Mouse (Mus musculus) macrophage (primary cell): ENCODE measurements around the gene Sly. TPM values are rescaled to one million over a fixed set of nuclear protein-coding genes. Genes with fewer than 3 reads are reported as not detected.
"Not testable (repeated sequence)": the region's sequence is repeated elsewhere in the genome, so short reads cannot be mapped to it uniquely, and the experiment has no call there.

Experiments
- H3K27ac ChIP-seq: fragments of 350-480 bp; formaldehyde crosslinking; 2 replicates; pipeline ENCODE4 v1.9.0; 2021
- H3K36me3 ChIP-seq: fragments of 350-480 bp; formaldehyde crosslinking; 2 replicates; pipeline ENCODE4 v1.9.0; 2021; ENCODE audit errors: inconsistent target
- H3K4me3 ChIP-seq: fragments of 350-480 bp; formaldehyde crosslinking; 2 replicates; pipeline ENCODE4 v1.9.0; 2021; ENCODE audit errors: inconsistent target
- H3K79me2 ChIP-seq: fragments of 350-480 bp; formaldehyde crosslinking; 2 replicates; pipeline ENCODE4 v1.9.0; 2021; ENCODE audit errors: inconsistent target
- WGBS: methylation state at CpG from one replicate; pipeline ENCODE4 v1.1.7; 2026; ENCODE audit warnings: inconsistent platforms; ENCODE audit not compliant: missing documents; 5-methylcytosine and 5-hydroxymethylcytosine counted together
- polyA plus RNA-seq: library from polyadenylated mRNA; stranded (reverse); fragments of 250-400 nt; gene quantifications from 3 replicates; pipeline ENCODE4 v1.2.4, GENCODE M21; 2018; ENCODE audit warnings: inconsistent platforms
- total RNA-seq, 78 experiments: library from RNA; depleted of rRNA; stranded (reverse); fragments of 250-400 nt; gene quantifications; 1 replicate in 9 of 78; 2 replicates in 24 of 78; 3 replicates in 43 of 78; 4 replicates in 2 of 78; pipeline ENCODE4 v1.2.4; 2018; ENCODE audit warnings: inconsistent platforms in 56 of 78

Sly gene
- total RNA-seq (2018; cell fraction: chromatin; rRNA removed): not detected
- total RNA-seq (2018; cell fraction: cytosol; rRNA removed): not detected
- not detected for total RNA-seq (2018; cell fraction: nucleus; rRNA removed)
- not detected in 3 replicates for polyA plus RNA-seq

- not testable (repeated sequence) for H3K79me2 ChIP-seq, H3K27ac ChIP-seq, H3K36me3 ChIP-seq, H3K4me3 ChIP-seq
- WGBS: no CpG with 5 or more reads among the region's 5 CpGs
Observed at GRCm38 (mm10) chrY:57186888-57187287, at the start of gene Sly. TSS of gene Sly (plus strand) at chrY:57187188.
